Mouse (Mus musculus) kidney, embryonic 14.5 days (tissue): Measurements from ENCODE around the gene Wdr45. TPM values are rescaled to one million over a fixed set of nuclear protein-coding genes. Genes with fewer than 3 reads are reported as not detected.

Experiments used
- ATAC-seq: fragments of 200-750 bp; cut with Nextera tagmentation; 2 replicates; pipeline ENCODE4 v1.8.0; 2017; ENCODE audit warnings: moderate number of reproducible peaks, mild to moderate bottlenecking, moderate TSS enrichment, moderate library complexity; ENCODE audit not compliant: low FRiP score, low TSS enrichment
- H3K27ac ChIP-seq: fragments of 300-500 bp; sonication (generic); 2 replicates; pipeline ENCODE4 v1.5.1; 2014; ENCODE audit warnings: low read depth, mild to moderate bottlenecking, low read length, moderate library complexity, mixed read lengths
- H3K27me3 ChIP-seq: fragments of 300-500 bp; sonication (generic); 2 replicates; pipeline ENCODE4 v1.6.1; 2014; ENCODE audit warnings: mild to moderate bottlenecking, low read length; ENCODE audit not compliant: control insufficient read depth, insufficient read depth
- H3K36me3 ChIP-seq: fragments of 300-500 bp; sonication (generic); 2 replicates; pipeline ENCODE4 v1.6.1; 2014; ENCODE audit warnings: low read length, mixed read lengths; ENCODE audit not compliant: control insufficient read depth, insufficient read depth
- H3K4me1 ChIP-seq: fragments of 300-500 bp; sonication (generic); 2 replicates; pipeline ENCODE4 v1.6.1; 2014; ENCODE audit warnings: low read length, mixed read lengths; ENCODE audit not compliant: control insufficient read depth, insufficient read depth
- H3K4me2 ChIP-seq: fragments of 300-500 bp; sonication (generic); replicated peaks from 2 replicates; pipeline ENCODE4 v1.6.1; 2014; ENCODE audit warnings: low read depth, mild to moderate bottlenecking, low read length
- H3K4me3 ChIP-seq: fragments of 300-500 bp; sonication (generic); 2 replicates; pipeline ENCODE4 v1.5.1; 2014; ENCODE audit warnings: mild to moderate bottlenecking, low read length
- H3K9ac ChIP-seq: fragments of 300-500 bp; sonication (generic); 2 replicates; pipeline ENCODE4 v1.6.1; 2014; ENCODE audit warnings: low read depth, mild to moderate bottlenecking, low read length, moderate library complexity
- H3K9me3 ChIP-seq: fragments of 300-500 bp; sonication (generic); 2 replicates; pipeline ENCODE4 v1.6.1; 2016; ENCODE audit warnings: low read length; ENCODE audit not compliant: control insufficient read depth
- WGBS: fragments of 180-500 bp; shearing (Covaris S2); extraction: QIAGEN DNeasy Blood & Tissue Kit; methylation state at CpG from one replicate; pipeline ENCODE4 v1.1.7; 2014; 5-methylcytosine and 5-hydroxymethylcytosine counted together
- polyA plus RNA-seq: library from polyadenylated mRNA; unstranded; fragments of >200 nt; fragmentation: Nextera tagmentation; extraction: Ambion mirVana; gene quantifications from 2 replicates; pipeline ENCODE4 v1.2.1, GENCODE M21; 2014

The Wdr45 gene
- polyA plus RNA-seq, 1 experiment from 2014 or later, result 26.0 TPM

- H3K4me1 ChIP-seq, result peaks cover 4% of the 10 kb centered on the region; the same call in 1 of the 2 replicates
- no peak overlapping the region for H3K4me3 ChIP-seq
- no peaks in the 10 kb centered on the region for H3K9me3 ChIP-seq
- H3K27me3 ChIP-seq, result no peaks in the 10 kb centered on the region
- no peak overlapping the region for H3K27ac ChIP-seq
- ATAC-seq, result no peak
- no peaks in the 10 kb centered on the region; the same call in 1 of the 2 replicates for H3K36me3 ChIP-seq
- no peak overlapping the region for H3K9ac ChIP-seq
- 87% methylated on average over 13 of the region's 13 CpGs for WGBS
- no peak overlapping the region for H3K4me2 ChIP-seq
Observed at GRCm38 (mm10) chrX:7727176-7727575, 13.0 kb downstream of the Wdr45 start.

GRCm38 (mm10) chrX:7728215-7728921 lies 14.2 kb downstream of the Wdr45 start, which contains the start of gene Praf2:
Gene Praf2 (plus strand): TSS chrX:7728439.
- Histone ChIP-seq H3K9me3 (no peaks in the 10 kb centered on the region), H3K4me3 (peak within 1 kb of the TSS; percentile 48), H3K4me1 (no peaks in the 10 kb centered on the region; the same call in 1 of the 2 replicates), H3K9ac (peak within 1 kb of the TSS; percentile 51), H3K4me2 (peak within 1 kb of the TSS; percentile 39), H3K27ac (peak within 1 kb of the TSS; percentile 59), H3K36me3 (no peaks in the 10 kb centered on the region; the same call in 1 of the 2 replicates), H3K27me3 (no peaks in the 10 kb centered on the region)
- 21% methylated on average over 42 of the region's 42 CpGs for WGBS
- peak; percentile 95 for ATAC-seq

- Histone ChIP-seq H3K9me3 (no peaks in the 10 kb centered on the region), H3K27me3 (no peaks in the 10 kb centered on the region), H3K4me1 (no peaks in the 10 kb centered on the region; the same call in 1 of the 2 replicates), H3K27ac (no peak overlapping the region), H3K9ac (peak overlapping the region; percentile 45), H3K4me3 (peak overlapping the region; percentile 48), H3K4me2 (peak overlapping the region; percentile 39), H3K36me3 (no peaks in the 10 kb centered on the region; the same call in 1 of the 2 replicates)
- ATAC-seq, result peak; percentile 6; the same call in 1 of the 2 replicates
- WGBS, result 45% methylated on average over 4 of the region's 4 CpGs
Observed at GRCm38 (mm10) chrX:7728922-7729265, 14.8 kb downstream of the Wdr45 start.

- Histone ChIP-seq H3K27me3 (no peaks in the 10 kb centered on the region), H3K9ac (no peak overlapping the region), H3K4me3 (no peak overlapping the region), H3K27ac (no peak overlapping the region), H3K9me3 (no peaks in the 10 kb centered on the region), H3K4me1 (no peaks in the 10 kb centered on the region), H3K4me2 (no peak overlapping the region), H3K36me3 (no peaks in the 10 kb centered on the region; the same call in 1 of the 2 replicates)
- ATAC-seq, result peak; percentile 37; the same call in 1 of the 2 replicates
- WGBS, result 42% methylated on average over 26 of the region's 26 CpGs
Observed at GRCm38 (mm10) chrX:7733571-7734156, 19.5 kb downstream of the Wdr45 start.

- H3K27me3 ChIP-seq, result no peaks in the 10 kb centered on the region
- WGBS, result 73% methylated on average over 14 of the region's 14 CpGs
- ATAC-seq, result peak; percentile 51; the same call in 1 of the 2 replicates
- no peak overlapping the region for H3K4me3 ChIP-seq
- H3K4me1 ChIP-seq, result no peaks in the 10 kb centered on the region
- no peaks in the 10 kb centered on the region for H3K9me3 ChIP-seq
- no peaks in the 10 kb centered on the region; the same call in 1 of the 2 replicates for H3K36me3 ChIP-seq
- no peak overlapping the region for H3K9ac ChIP-seq
- H3K4me2 ChIP-seq, result no peak overlapping the region
- no peak overlapping the region; the same call in 1 of the 2 replicates for H3K27ac ChIP-seq
Observed at GRCm38 (mm10) chrX:7739336-7740081, 25.4 kb downstream of the Wdr45 start.

GRCm38 (mm10) chrX:7740082-7740819 lies 26.1 kb downstream of the Wdr45 start:
- WGBS, result 52% methylated on average over 10 of the region's 10 CpGs
- H3K4me2 ChIP-seq, result no peak overlapping the region
- no peaks in the 10 kb centered on the region for H3K4me1 ChIP-seq
- no peak overlapping the region for H3K9ac ChIP-seq
- no peaks in the 10 kb centered on the region for H3K27me3 ChIP-seq
- ATAC-seq, result peak; percentile 70
- no peaks in the 10 kb centered on the region; the same call in 1 of the 2 replicates for H3K36me3 ChIP-seq
- H3K27ac ChIP-seq, result no peak overlapping the region; the same call in 1 of the 2 replicates
- no peak overlapping the region for H3K4me3 ChIP-seq
- H3K9me3 ChIP-seq, result no peaks in the 10 kb centered on the region

GRCm38 (mm10) chrX:7741103-7741502 lies 27.0 kb downstream of the Wdr45 start:
- no peak overlapping the region; the same call in 1 of the 2 replicates for H3K4me2 ChIP-seq
- H3K9ac ChIP-seq, result no peak overlapping the region
- WGBS, result 68% methylated on average over 5 of the region's 5 CpGs

GRCm38 (mm10) chrX:7743470-7743869 lies 29.3 kb downstream of the Wdr45 start:
- H3K27me3 ChIP-seq, result no peaks in the 10 kb centered on the region
- H3K9me3 ChIP-seq, result no peaks in the 10 kb centered on the region
- WGBS, result 52% methylated on average over 5 of the region's 5 CpGs
- H3K4me3 ChIP-seq, result no peak overlapping the region
- H3K27ac ChIP-seq, result no peak overlapping the region
- H3K36me3 ChIP-seq, result no peaks in the 10 kb centered on the region
- ATAC-seq, result no peak
- no peaks in the 10 kb centered on the region for H3K4me1 ChIP-seq
- no peak overlapping the region for H3K4me2 ChIP-seq
- H3K9ac ChIP-seq, result no peak overlapping the region

More at GRCm38 (mm10) chrX:7741103-7741502, 27.0 kb downstream of the Wdr45 start:
- H3K27ac ChIP-seq, result no peak overlapping the region
- ATAC-seq, result no peak
- H3K36me3 ChIP-seq, result no peaks in the 10 kb centered on the region; the same call in 1 of the 2 replicates
- H3K4me3 ChIP-seq, result no peak overlapping the region
- H3K9me3 ChIP-seq, result no peaks in the 10 kb centered on the region
- H3K27me3 ChIP-seq, result no peaks in the 10 kb centered on the region
- H3K4me1 ChIP-seq, result no peaks in the 10 kb centered on the region
